Mouse (Mus musculus): ENCODE results near the gene Pusl1.
A peak's percentile ranks its signal among the peaks of the same experiment; 100 is the strongest.

The Pusl1 gene

GRCm38 (mm10) chr4:155841651-155842270, 49.8 kb downstream of the Pusl1 start:
- no peak for DNase-seq (ENCODE audit: low spot score)

- peak; percentile 79 for DNase-seq (ENCODE audit: low spot score)
These were observed 50.6 kb downstream of the Pusl1 start for GRCm38 (mm10) chr4:155841003-155841454.

GRCm38 (mm10) chr4:155840076-155841002, 51.2 kb downstream of the Pusl1 start:
- no peak for DNase-seq (ENCODE audit: low spot score)

GRCm38 (mm10) chr4:155839483-155839910, 52.1 kb downstream of the Pusl1 start, which contains the start of gene Mxra8:
Mxra8 (plus strand) TSS chr4:155839680.
- DNase-seq (ENCODE audit: low spot score): no peak

GRCm38 (mm10) chr4:155838187-155839153, 53.1 kb downstream of the Pusl1 start:
- DNase-seq (ENCODE audit: low spot score): no peak
